ENCODE assay signal across 5 mouse cellular contexts in genomic region chr9:21010939-21011541, GRCm38 (mm10). TPM values are rescaled to one million over a fixed set of nuclear protein-coding genes. Genes with fewer than 3 reads are reported as not detected.
"Had no signal": no experiment of that assay in that cellular context is flagged by ENCODE, and none has a peak within 500 bp of the region (broad histone marks: within the 10 kb centered on the region; RNA-seq: fewer than 3 reads in every experiment).

No protein-coding gene starts in this region.

RNA-seq across cellular contexts. Expression of gene Icam4, which starts 18.1 kb away (rescaled TPM):
- total RNA-seq: neutrophil, adult 5-6 weeks had no signal
- polyA plus RNA-seq: midbrain, embryonic 14.5 days had no signal

RNA-seq across cellular contexts. Expression of gene Icam5, which starts 20.8 kb away (rescaled TPM):
- total RNA-seq: megakaryocyte, adult 5-6 weeks; neutrophil, adult 5-6 weeks had no signal
- polyA plus RNA-seq: limb, embryonic 11.5 days; midbrain, embryonic 10.5 days had no signal
